Comparison of ENCODE assay signal across 8 mouse cellular contexts in genomic region chr2:145168405-145168971, GRCm38 (mm10). TPM values are rescaled to one million over a fixed set of nuclear protein-coding genes. Genes with fewer than 3 reads are reported as not detected.
DNase-seq lines count a peak whose midpoint lies in the region; ATAC-seq and TF ChIP-seq lines count a peak whose summit lies in the region.

No protein-coding gene starts in this region.

- H3K9ac ChIP-seq in kidney, embryonic 15.5 days: peak overlapping the region; percentile 61
- H3K9ac ChIP-seq in liver, embryonic 15.5 days: no peak overlapping the region

- H3K27me3 ChIP-seq in kidney, embryonic 15.5 days: peaks cover 12% of the 10 kb centered on the region
- peaks cover 15% of the 10 kb centered on the region for H3K27me3 ChIP-seq in hindbrain, embryonic 10.5 days (ENCODE audit: insufficient read depth, poor library complexity, severe bottlenecking)
- peaks cover 37% of the 10 kb centered on the region for H3K27me3 ChIP-seq in liver, embryonic 15.5 days

- peak overlapping the region; percentile 74 for H3K4me3 ChIP-seq in kidney, embryonic 15.5 days (replicated peaks)
- H3K4me3 ChIP-seq in bone marrow macrophage, adult 2 months (ENCODE audit: insufficient read depth, low read length): peak overlapping the region; percentile 53
- H3K4me3 ChIP-seq in hindbrain, embryonic 10.5 days: peak overlapping the region; percentile 78
- peak overlapping the region; percentile 61 for H3K4me3 ChIP-seq in liver, embryonic 15.5 days (replicated peaks)

- no peaks in the 10 kb centered on the region for H3K36me3 ChIP-seq in kidney, embryonic 15.5 days
- no peaks in the 10 kb centered on the region for H3K36me3 ChIP-seq in hindbrain, embryonic 10.5 days
- H3K36me3 ChIP-seq in liver, embryonic 15.5 days (replicated peaks): no peaks in the 10 kb centered on the region

- no peak for DNase-seq in kidney, postnatal 14 days
- DNase-seq in hindbrain, embryonic 10.5 days (ENCODE audit: low spot score): no peak
- DNase-seq in urinary bladder, postnatal 10 days (ENCODE audit: low spot score): no peak
- DNase-seq in right cerebral cortex, postnatal 4 days: no peak

- 9% methylated on average over 10 of the region's 10 CpGs for WGBS in kidney, embryonic 15.5 days
- WGBS in hindbrain, embryonic 10.5 days: 11% methylated on average over 10 of the region's 10 CpGs
- WGBS in liver, embryonic 15.5 days (ENCODE audit: insufficient replicate concordance): 6% methylated on average over 10 of the region's 10 CpGs

- H3K4me1 ChIP-seq in kidney, embryonic 15.5 days: peaks cover 14% of the 10 kb centered on the region
- H3K4me1 ChIP-seq in bone marrow macrophage, adult 2 months (ENCODE audit: control insufficient read depth, insufficient read depth, low read length): peaks cover 4% of the 10 kb centered on the region; the same call in 1 of the 2 replicates
- H3K4me1 ChIP-seq in hindbrain, embryonic 10.5 days (replicated peaks): peaks cover 22% of the 10 kb centered on the region
- peaks cover 5% of the 10 kb centered on the region; the same call in 1 of the 2 replicates for H3K4me1 ChIP-seq in liver, embryonic 15.5 days (replicated peaks)

- TF ChIP-seq POLR2A in bone marrow macrophage, adult 2 months (IDR thresholded peaks at IDR 0.05; ENCODE audit: borderline replicate concordance, low read depth, low read length): no peak

- ATAC-seq in kidney, embryonic 15.5 days (replicated peaks; ENCODE audit: low FRiP score): peak; percentile 20; the same call in 1 of the 2 replicates
- 0 out of 2 replicates have a peak, but pooled peaks have one; percentile 1 for ATAC-seq in liver, embryonic 15.5 days (ENCODE audit: insufficient read depth)
- no peak for ATAC-seq in granulocyte monocyte progenitor cell, adult 5-6 weeks (replicated peaks; ENCODE audit: poor library complexity, severe bottlenecking)

- H3K9me3 ChIP-seq in kidney, embryonic 15.5 days (replicated peaks): no peaks in the 10 kb centered on the region
- H3K9me3 ChIP-seq in hindbrain, embryonic 10.5 days: no peaks in the 10 kb centered on the region
- H3K9me3 ChIP-seq in liver, embryonic 15.5 days (replicated peaks): no peaks in the 10 kb centered on the region

- TF ChIP-seq CTCF in bone marrow macrophage, adult 2 months (IDR thresholded peaks at IDR 0.05; ENCODE audit: low read depth, low read length): no peak

- 0 out of 2 replicates have a peak overlapping the region, but pooled peaks have one; percentile 78 for H3K27ac ChIP-seq in kidney, embryonic 15.5 days
- no peak overlapping the region for H3K27ac ChIP-seq in bone marrow macrophage, adult 2 months (ENCODE audit: insufficient read depth, low read depth, low read length)
- peak overlapping the region; percentile 96 for H3K27ac ChIP-seq in hindbrain, embryonic 10.5 days
- H3K27ac ChIP-seq in liver, embryonic 15.5 days (replicated peaks): no peak overlapping the region

- H3K4me2 ChIP-seq in kidney, embryonic 15.5 days: peak overlapping the region; percentile 95
- peak overlapping the region; percentile 79 for H3K4me2 ChIP-seq in liver, embryonic 15.5 days

RNA-seq across cellular contexts. Expression of gene Slc24a3, which starts 0.9 kb away (rescaled TPM):
- polyA plus RNA-seq in kidney, embryonic 15.5 days (2015; fragmentation: Nextera tagmentation; extraction: Ambion mirVana): 1.7 and 2.1 TPM in 2 replicates
- 2.5 and 3.0 TPM in 2 replicates for polyA plus RNA-seq in bone marrow macrophage, adult 2 months (2012; ENCODE audit: insufficient read depth, insufficient read length, missing spikeins)
- polyA plus RNA-seq in hindbrain, embryonic 10.5 days (2016; fragmentation: Nextera tagmentation; extraction: Ambion mirVana): 0.71 and 1.2 TPM in 2 replicates
- 0.68 and 0.71 TPM in 2 replicates for polyA plus RNA-seq in liver, embryonic 15.5 days (2015; fragmentation: Nextera tagmentation; extraction: Ambion mirVana)
- 0.75 and 4.6 TPM in 2 replicates for total RNA-seq in granulocyte monocyte progenitor cell, adult 5-6 weeks (2014; fragmentation: Nextera tagmentation)
- 3.0 and 3.1 TPM in 2 replicates for total RNA-seq in granulocyte monocyte progenitor cell, adult 5-6 weeks (2017)

Comparison
In these comparisons a context has a peak if more than half of its experiments do, and no peak if none do; other contexts are left out.
1. H3K27ac ChIP-seq: peak in kidney, embryonic 15.5 days (single experiment) and hindbrain, embryonic 10.5 days (single experiment); none in bone marrow macrophage, adult 2 months (single experiment) and liver, embryonic 15.5 days (single experiment).
2. Peak in every context shown above with its lines, with median percentiles within 50 percentile points of each other: H3K4me3 ChIP-seq.